Mouse (Mus musculus) bone marrow macrophage, adult 2 months (primary cell): ENCODE data around the gene Mgst2. TPM values are rescaled to one million over a fixed set of nuclear protein-coding genes. Genes with fewer than 3 reads are reported as not detected.
A peak's percentile ranks its signal among the peaks of the same experiment; 100 is the strongest.

Experiments used
- H3K27ac ChIP-seq: 2 replicates; pipeline ENCODE4 v1.5.1; 2012; ENCODE audit warnings: low read depth, low read length; ENCODE audit not compliant: insufficient read depth
- H3K4me1 ChIP-seq: 2 replicates; pipeline ENCODE4 v1.6.1; 2012; ENCODE audit warnings: low read length; ENCODE audit not compliant: control insufficient read depth, insufficient read depth
- H3K4me3 ChIP-seq: 2 replicates; pipeline ENCODE4 v1.5.1; 2012; ENCODE audit warnings: mild to moderate bottlenecking, low read length, moderate library complexity; ENCODE audit not compliant: insufficient read depth
- CTCF ChIP-seq: IDR thresholded peaks from 2 replicates; pipeline ENCODE4 v1.5.1; 2012; ENCODE audit warnings: low read depth, mild to moderate bottlenecking, low read length, moderate library complexity
- POLR2A ChIP-seq: IDR thresholded peaks from 2 replicates; pipeline ENCODE4 v1.6.1; 2012; ENCODE audit warnings: mild to moderate bottlenecking, low read depth, low read length, borderline replicate concordance
- polyA plus RNA-seq: library from polyadenylated mRNA; stranded (reverse); fragments of >200 nt; gene quantifications from 2 replicates; pipeline ENCODE4 v1.2.4, GENCODE M21; 2012; ENCODE audit not compliant: missing spikeins, insufficient read depth, insufficient read length

Gene Mgst2
- polyA plus RNA-seq, 1 experiment = 2.4 TPM

DNA sequence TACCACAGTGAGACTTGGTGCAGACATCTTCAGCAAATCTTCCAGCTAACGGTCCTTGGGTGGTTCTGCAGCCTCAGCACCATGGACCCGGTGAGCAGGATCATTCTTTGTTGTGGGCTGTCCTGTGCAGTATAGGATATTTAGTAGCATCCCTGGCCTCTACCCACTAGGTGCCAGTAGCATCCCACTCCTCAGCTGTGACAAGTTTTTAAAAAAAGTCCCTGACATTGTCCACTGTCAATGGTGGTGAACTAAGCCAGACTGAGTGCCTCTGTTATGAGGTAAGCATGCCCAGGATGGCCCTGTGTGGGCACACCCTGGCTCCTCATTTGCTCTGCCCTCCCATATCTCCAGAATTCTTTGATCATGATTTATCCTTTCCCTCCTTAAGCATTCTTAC, 9.0 kb upstream of the Mgst2 start:
- TF ChIP-seq CTCF = no peak
- TF ChIP-seq POLR2A = no peak
- Histone ChIP-seq H3K4me1 (peaks cover 32% of the 10 kb centered on the region), H3K27ac (no peak overlapping the region), H3K4me3 (no peak overlapping the region)

DNA sequence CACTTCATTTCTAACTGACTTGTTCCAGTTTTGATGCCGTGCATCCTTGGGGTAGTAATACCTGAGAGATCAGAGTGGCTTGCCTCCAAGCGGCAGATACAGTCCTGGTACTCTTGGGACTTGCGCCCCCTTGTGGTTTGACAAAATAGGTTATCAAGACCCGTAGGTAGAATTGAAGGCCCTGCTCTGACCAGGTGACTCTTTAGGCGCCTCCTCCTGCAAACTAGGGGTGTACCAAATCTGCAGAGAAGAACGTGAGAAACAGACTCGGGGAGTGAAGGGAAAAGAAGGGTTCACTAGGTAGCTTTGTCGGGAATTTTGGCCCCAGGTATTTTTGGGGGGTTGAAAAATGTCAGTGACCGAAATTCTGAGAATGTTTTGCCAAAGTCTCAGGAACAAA, 7.9 kb upstream of the Mgst2 start:
- peak overlapping the region; percentile 5; the same call in 1 of the 2 replicates for H3K4me3 ChIP-seq
- peak; percentile 96 for TF ChIP-seq CTCF
- TF ChIP-seq POLR2A = no peak
- H3K27ac ChIP-seq = peak overlapping the region; percentile 73
- peaks cover 32% of the 10 kb centered on the region for H3K4me1 ChIP-seq

DNA sequence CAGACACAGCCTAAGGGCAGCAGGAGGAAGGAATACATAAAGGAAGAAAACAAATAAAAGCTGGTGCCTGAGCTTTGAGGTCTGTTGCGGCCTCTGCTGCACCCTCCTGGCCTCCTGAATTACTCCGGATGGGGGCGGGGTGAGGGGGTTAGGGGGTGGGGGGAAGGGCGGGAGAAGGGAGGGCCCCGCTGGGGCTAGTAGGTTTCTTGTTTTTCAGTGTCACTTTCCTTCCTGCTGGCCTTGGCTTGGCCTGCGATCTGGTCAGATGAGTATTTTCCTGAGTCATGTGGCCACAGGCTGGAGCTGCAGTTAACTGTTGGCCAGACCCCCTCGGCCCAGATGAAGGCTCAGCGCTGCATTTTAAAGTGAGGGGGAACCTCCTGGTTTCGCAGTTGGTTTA, 7.5 kb upstream of the Mgst2 start:
- H3K4me1 ChIP-seq = peaks cover 32% of the 10 kb centered on the region
- peak overlapping the region; percentile 35 for H3K4me3 ChIP-seq
- TF ChIP-seq CTCF (no peak), POLR2A (peak; percentile 62; the same call in 1 of the 2 replicates)
- peak overlapping the region; percentile 97 for H3K27ac ChIP-seq

DNA sequence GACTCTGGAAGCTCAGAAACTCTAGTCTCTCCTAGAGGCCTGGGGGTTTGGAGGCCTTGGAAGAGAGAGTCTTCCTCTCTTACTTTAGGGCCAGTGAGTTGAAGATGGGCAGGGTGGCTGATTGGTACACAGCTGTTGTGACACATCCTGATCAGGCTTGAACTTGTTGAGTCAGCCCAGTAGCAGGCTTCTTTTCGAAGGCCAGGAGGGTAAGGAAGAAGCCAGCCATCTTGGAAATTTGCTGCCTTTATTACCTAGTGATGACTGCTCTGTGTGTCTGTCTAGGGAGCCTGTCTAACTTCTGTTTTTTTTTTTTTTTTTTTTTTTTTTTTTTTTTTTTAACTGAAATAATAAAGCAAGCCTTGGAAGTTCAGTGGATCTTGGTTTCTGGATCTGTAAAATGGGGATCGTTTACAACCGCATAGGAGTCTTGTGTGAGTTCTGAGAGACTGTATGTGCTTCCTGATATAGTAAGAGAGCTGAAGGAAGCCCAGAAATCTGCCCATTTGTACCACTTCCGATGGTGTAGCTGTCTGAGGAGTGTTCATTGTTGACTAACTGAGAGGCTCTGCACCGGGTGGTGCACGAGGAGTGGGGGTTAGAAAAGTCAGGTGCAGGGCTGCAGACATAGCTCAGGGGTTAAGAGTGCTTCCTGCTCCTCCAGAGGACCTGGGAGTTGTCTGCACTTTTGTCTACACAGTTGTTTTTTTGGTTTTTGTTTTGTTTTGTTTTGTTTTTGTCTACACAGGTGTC, 5.7 kb upstream of the Mgst2 start:
- Histone ChIP-seq H3K4me3 (no peak overlapping the region), H3K4me1 (peaks cover 27% of the 10 kb centered on the region), H3K27ac (0 out of 2 replicates have a peak overlapping the region, but pooled peaks have one; percentile 12)
- no peak for TF ChIP-seq CTCF
- no peak for TF ChIP-seq POLR2A

DNA sequence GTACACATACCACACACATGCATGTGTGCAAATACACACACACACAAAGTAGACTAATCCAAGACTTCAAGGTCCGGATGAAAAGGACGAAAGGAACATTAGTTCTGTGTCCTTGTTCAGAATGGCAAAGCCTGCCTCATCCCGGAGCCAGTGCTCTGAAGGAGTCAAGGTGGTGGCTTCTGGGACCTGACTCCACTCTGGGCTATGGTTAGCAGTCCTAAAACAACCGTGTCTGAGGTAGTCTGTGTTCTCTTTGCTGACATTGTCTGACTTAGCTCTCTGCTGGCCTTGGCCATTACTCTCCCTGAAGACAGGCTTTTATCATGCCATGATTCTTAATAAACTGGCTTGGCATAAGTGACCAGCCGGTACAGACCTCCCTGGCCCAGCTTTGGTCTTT, 745 bp upstream of the Mgst2 start:
- TF ChIP-seq POLR2A = no peak
- TF ChIP-seq CTCF = no peak
- H3K4me3 ChIP-seq = no peak overlapping the region

DNA sequence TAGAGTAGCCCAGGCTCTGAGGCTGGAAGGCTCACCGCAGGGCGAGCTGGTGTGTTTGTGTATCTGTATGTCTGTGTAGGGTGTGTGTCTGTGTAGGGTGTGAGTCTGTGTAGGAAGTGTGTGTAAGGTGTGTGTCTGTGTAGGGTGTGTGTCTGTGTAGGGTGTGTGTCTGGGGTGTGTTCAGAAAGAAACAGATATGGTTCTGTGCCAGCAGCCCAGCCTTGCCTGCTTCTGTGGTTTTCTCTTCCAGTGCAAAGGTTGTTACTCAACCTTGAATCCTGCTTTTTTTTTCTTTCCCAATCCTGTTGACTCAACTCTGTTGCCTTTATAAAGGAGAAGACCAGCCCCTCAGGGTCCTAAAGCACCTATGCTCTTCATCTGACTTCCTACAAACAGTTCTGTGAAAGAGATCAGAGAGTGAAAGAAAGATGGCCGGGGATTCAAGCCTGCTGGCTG, 689 bp downstream of the Mgst2 start:
- Histone ChIP-seq H3K4me1 (peaks cover 37% of the 10 kb centered on the region), H3K27ac (no peak overlapping the region), H3K4me3 (no peak overlapping the region)
- TF ChIP-seq POLR2A = no peak
- TF ChIP-seq CTCF = no peak

More for the DNA sequence above, 745 bp upstream of the Mgst2 start:
- H3K27ac ChIP-seq = no peak overlapping the region
- peaks cover 42% of the 10 kb centered on the region for H3K4me1 ChIP-seq

DNA sequence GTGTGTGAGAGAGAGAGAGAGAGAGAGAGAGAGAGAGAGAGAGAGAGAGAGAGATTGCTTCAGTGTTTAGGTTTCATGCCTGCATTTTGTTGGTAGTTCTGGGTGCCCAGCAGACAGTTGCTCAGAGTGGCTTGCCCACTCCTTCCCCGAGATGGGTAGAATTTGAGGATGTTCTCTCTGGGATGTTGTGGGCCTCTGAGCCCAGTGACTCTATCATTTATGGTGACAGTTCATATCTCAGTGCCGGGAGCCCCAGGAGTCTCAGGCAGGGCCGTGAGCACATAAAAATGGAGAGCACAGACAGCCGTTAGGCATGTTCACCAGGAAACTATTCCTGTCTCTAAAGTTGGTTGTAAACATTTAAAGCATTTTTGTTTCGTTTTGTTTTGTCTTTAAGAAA, 1.2 kb downstream of the Mgst2 start:
- no peak for TF ChIP-seq CTCF
- H3K4me3 ChIP-seq = no peak overlapping the region
- no peak overlapping the region for H3K27ac ChIP-seq
- peaks cover 37% of the 10 kb centered on the region for H3K4me1 ChIP-seq

DNA sequence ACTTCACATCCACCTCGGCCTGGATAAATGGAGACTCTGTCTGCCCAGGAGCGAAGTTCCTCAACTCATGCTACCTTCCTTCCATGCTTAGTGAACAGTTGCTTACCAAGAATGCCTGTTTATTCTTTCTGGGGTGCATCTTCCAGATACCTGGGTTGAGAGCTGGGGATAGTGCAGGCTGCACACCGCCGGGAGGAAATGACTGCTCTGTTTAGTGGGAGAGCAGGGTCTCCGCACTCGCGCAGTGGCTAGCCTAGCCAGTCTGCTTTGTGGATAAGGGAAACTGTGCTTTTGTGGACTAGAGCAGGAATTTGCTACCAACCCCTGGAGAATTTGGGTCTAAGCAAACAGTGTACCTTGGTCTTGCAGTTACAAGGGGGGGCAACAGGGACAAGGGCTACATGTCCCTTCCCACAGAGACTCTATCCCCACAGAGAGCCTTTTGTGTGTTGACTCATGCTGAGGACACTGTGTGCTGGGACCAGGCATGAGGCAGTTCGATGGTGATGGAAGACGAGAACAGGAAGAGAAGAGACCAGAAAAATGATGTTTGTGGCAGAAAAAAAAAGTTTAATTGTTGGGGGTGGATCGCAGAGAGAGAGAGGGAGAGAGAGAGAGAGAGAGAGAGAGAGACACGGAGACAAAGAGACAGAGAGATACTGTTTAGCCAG, 1.9 kb downstream of the Mgst2 start:
- no peak overlapping the region for H3K4me3 ChIP-seq
- peaks cover 37% of the 10 kb centered on the region for H3K4me1 ChIP-seq
- no peak for TF ChIP-seq CTCF
- no peak overlapping the region for H3K27ac ChIP-seq

DNA sequence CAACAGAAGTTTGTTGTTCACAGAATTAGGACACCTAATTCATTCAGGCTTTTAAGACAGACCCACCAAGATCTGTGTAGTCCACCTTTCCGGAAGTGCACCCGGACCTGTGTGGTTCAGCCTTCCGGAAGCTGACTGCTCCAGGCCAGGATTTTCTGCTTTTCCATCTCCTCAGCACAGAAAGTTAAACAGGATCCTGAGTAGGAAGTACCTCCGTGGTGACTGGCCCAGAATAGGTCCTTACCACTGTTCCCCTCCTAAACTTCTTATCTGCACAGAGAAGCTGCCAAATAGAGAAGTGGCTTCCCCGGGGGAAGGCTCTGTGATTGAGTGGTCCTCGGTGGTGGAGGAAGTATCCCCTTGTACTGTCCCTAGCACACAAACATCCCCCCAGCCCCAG, 2.4 kb downstream of the Mgst2 start:
- Histone ChIP-seq H3K4me1 (peaks cover 37% of the 10 kb centered on the region), H3K27ac (peak overlapping the region; percentile 40; the same call in 1 of the 2 replicates), H3K4me3 (no peak overlapping the region; the same call in 1 of the 2 replicates)
- TF ChIP-seq CTCF = no peak
- TF ChIP-seq POLR2A = no peak

DNA sequence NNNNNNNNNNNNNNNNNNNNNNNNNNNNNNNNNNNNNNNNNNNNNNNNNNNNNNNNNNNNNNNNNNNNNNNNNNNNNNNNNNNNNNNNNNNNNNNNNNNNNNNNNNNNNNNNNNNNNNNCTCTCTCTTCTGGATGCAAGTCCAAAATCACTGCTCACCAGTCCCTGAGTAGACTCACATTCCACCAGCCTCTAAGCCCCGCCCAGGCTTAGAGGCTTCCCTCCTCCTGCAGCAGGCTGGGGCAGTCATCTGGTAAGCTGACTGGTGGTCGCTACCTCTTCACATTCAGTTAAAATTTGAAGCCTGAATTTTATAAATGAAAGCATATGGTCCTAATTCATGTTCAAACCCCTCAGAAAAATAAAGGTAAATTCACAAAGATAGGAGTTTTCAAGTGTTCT, 8.4 kb downstream of the Mgst2 start:
- H3K27ac ChIP-seq = no peak overlapping the region
- no peak overlapping the region for H3K4me3 ChIP-seq
- peaks cover 13% of the 10 kb centered on the region for H3K4me1 ChIP-seq
- TF ChIP-seq POLR2A (no peak), CTCF (no peak)
